Comparison of ENCODE assay signal across 23 mouse cellular contexts in the genomic region with DNA sequence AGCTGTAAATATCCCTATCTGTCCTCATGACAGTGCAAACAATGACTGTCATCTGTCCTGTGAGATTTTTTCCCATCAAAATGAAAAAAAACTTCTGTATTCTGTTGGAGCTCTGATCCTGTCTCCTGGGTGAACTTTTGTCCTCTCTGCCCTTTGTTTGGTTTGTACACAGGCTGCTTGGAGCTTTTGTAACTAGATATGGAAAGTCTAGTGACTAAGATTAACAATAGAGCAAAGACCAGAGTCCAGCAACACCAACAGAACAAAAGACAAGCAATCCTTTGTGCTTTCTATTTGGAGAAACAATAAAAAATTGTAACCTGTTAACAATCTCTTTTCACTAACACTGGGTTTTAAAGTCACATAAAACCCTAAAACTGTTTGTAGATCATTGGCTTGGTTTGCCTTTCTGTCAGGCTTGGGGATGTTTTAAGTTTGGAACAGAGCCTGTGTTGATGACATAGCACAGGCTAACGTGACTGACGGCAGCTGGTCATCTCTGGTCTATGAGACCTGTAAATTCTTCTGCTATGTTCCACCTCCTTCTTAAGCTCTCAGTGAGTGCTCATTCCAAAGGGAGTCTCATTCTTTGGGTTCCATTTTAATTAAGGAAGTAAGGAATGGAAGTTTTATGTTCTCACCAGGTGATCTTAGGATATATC.
A peak's percentile ranks its signal among the peaks of the same experiment; 100 is the strongest.
DNase-seq lines count a peak whose midpoint lies in the region; ATAC-seq and TF ChIP-seq lines count a peak whose summit lies in the region.
"Had no signal": no experiment of that assay in that cellular context is flagged by ENCODE, and none has a peak within 500 bp of the region (broad histone marks: within the 10 kb centered on the region; RNA-seq: fewer than 3 reads in every experiment).

No protein-coding gene starts in this region.

- H3K9ac ChIP-seq in liver, adult 2 months (ENCODE audit: low read depth, low read length), result no peak overlapping the region
- no peak overlapping the region for H3K9ac ChIP-seq in liver, embryonic 12.5 days
- H3K9ac ChIP-seq: embryonic facial prominence, embryonic 15.5 days; forebrain, postnatal 0 days; heart, embryonic 13.5 days; hindbrain, embryonic 14.5 days; liver, embryonic 14.5 days; midbrain, embryonic 12.5 days; neural tube, embryonic 13.5 days had no signal

- no peak overlapping the region for H3K4me3 ChIP-seq in liver, adult 2 months (ENCODE audit: insufficient read depth, low read depth, low read length)
- no peak overlapping the region for H3K4me3 ChIP-seq in liver, embryonic 12.5 days
- H3K4me3 ChIP-seq: embryonic facial prominence, embryonic 15.5 days; heart, embryonic 13.5 days; midbrain, embryonic 12.5 days; neural tube, embryonic 13.5 days had no signal

- ATAC-seq in frontal cortex, adult (ENCODE audit: low TSS enrichment), result peak; percentile 76; the same call in 1 of the 2 replicates
- ATAC-seq in liver, embryonic 12.5 days, result no peak
- ATAC-seq: forebrain, postnatal 0 days; intestine, embryonic 16.5 days had no signal

- TF ChIP-seq POLR2A in liver, adult 2 months (IDR thresholded peaks at IDR 0.05; ENCODE audit: extremely low read depth, insufficient read depth, low read length), result no peak

- 39% methylated on average over 2 of the region's 2 CpGs for WGBS in liver, adult 2 months
- WGBS in liver, embryonic 12.5 days (ENCODE audit: insufficient replicate concordance), result 66% methylated on average over 2 of the region's 2 CpGs

- no peak for DNase-seq in frontal cortex, postnatal 10 days (ENCODE audit: low spot score in 2 of 2)
- peak; percentile 4 for DNase-seq in liver, adult 2 months (ENCODE audit: extremely low read depth, low read depth, low spot score)
- peak; percentile 14 for DNase-seq in ZHBTc4 (ENCODE audit: low read depth, low spot score)
- DNase-seq in telencephalon, adult 2 months (ENCODE audit: low read depth, low spot score), result peak; percentile 73
- no peak for DNase-seq in urinary bladder, adult 2 months (ENCODE audit: low spot score)
- DNase-seq: cerebellum, postnatal 10 days; embryo, embryonic 11 days; forebrain, postnatal 0 days; heart, adult 18-20 months; kidney, postnatal 36 days; layer of hippocampus, postnatal 36 days; right cerebral cortex, adult 18-20 months; thymus, postnatal 14 days had no signal

- no peaks in the 10 kb centered on the region for H3K4me1 ChIP-seq in liver, adult 2 months (ENCODE audit: control insufficient read depth, insufficient read depth, low read length)
- H3K4me1 ChIP-seq in liver, embryonic 12.5 days, result no peaks in the 10 kb centered on the region
- H3K4me1 ChIP-seq: embryonic facial prominence, embryonic 15.5 days; heart, embryonic 13.5 days; neural tube, embryonic 13.5 days had no signal

- no peaks in the 10 kb centered on the region for H3K27me3 ChIP-seq in liver, adult 2 months (ENCODE audit: control insufficient read depth, insufficient read depth, low read length)
- no peaks in the 10 kb centered on the region for H3K27me3 ChIP-seq in liver, embryonic 12.5 days (replicated peaks)
- H3K27me3 ChIP-seq: embryonic facial prominence, embryonic 15.5 days; heart, embryonic 13.5 days; midbrain, embryonic 12.5 days; neural tube, embryonic 13.5 days had no signal

- no peak overlapping the region for H3K4me2 ChIP-seq in liver, embryonic 12.5 days
- H3K4me2 ChIP-seq: embryonic facial prominence, embryonic 15.5 days; heart, embryonic 13.5 days; hindbrain, embryonic 14.5 days; midbrain, embryonic 12.5 days; neural tube, embryonic 13.5 days had no signal

- H3K79me2 ChIP-seq in liver, adult 2 months (ENCODE audit: control insufficient read depth, insufficient read depth, low read length), result no peaks in the 10 kb centered on the region

- no peak overlapping the region for H3K27ac ChIP-seq in liver, adult 2 months (replicated peaks; ENCODE audit: insufficient read depth, low read depth, low read length)
- H3K27ac ChIP-seq in liver, embryonic 12.5 days, result no peak overlapping the region
- H3K27ac ChIP-seq: embryonic facial prominence, embryonic 15.5 days; heart, embryonic 13.5 days; hindbrain, embryonic 14.5 days; liver, embryonic 14.5 days; midbrain, embryonic 12.5 days; neural tube, embryonic 13.5 days had no signal

- H3K9me3 ChIP-seq in liver, embryonic 12.5 days (replicated peaks), result no peaks in the 10 kb centered on the region
- H3K9me3 ChIP-seq: embryonic facial prominence, embryonic 15.5 days; G1E; heart, embryonic 13.5 days; midbrain, embryonic 12.5 days; neural tube, embryonic 13.5 days had no signal

- no peaks in the 10 kb centered on the region for H3K36me3 ChIP-seq in liver, adult 2 months (ENCODE audit: control insufficient read depth, insufficient read depth, low read length)
- no peaks in the 10 kb centered on the region for H3K36me3 ChIP-seq in liver, embryonic 12.5 days
- H3K36me3 ChIP-seq: embryonic facial prominence, embryonic 15.5 days; G1E; heart, embryonic 13.5 days; midbrain, embryonic 12.5 days; neural tube, embryonic 13.5 days had no signal

- no peak for TF ChIP-seq CTCF in liver, adult 2 months (IDR thresholded peaks at IDR 0.05; ENCODE audit: low read depth, low read length)

Comparison
In these comparisons a context has a peak if more than half of its experiments do, and no peak if none do; other contexts are left out.
1. DNase-seq: peak in liver, adult 2 months (single experiment), ZHBTc4 (single experiment) and telencephalon, adult 2 months (single experiment); none in frontal cortex, postnatal 10 days (0 of 2) and urinary bladder, adult 2 months (single experiment).